Mouse (Mus musculus) cerebellum, adult 2 months (tissue): Measurements from ENCODE around the gene Kpnb1.

Source experiments
- CTCF ChIP-seq: fragments of 200-500 bp; IDR thresholded peaks from 2 replicates; pipeline ENCODE4 v1.5.1; 2011; ENCODE audit warnings: low read depth, mild to moderate bottlenecking, control low read depth, low read length, moderate library complexity, borderline replicate concordance; ENCODE audit not compliant: insufficient read depth
- POLR2A ChIP-seq: fragments of 200-500 bp; IDR thresholded peaks from 2 replicates; pipeline ENCODE4 v1.6.1; 2011; ENCODE audit warnings: low read length, control low read depth, borderline replicate concordance; ENCODE audit not compliant: insufficient read depth

DNA sequence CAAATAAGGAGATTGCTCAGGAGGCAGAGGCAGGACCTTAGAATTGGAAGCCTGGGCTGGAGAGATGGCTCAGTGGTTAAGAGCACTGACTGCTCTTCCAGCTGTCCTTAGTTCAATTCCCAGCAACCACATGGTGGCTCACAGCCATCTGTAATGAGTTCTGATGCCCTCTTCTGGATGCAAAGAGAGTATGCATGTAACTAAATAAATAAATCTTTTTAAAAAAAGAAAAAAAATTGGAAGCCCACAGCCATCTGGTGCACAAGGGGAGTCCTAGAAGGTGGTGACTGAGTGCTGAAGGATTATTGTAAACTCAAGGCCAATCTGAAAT lies 4.9 kb upstream of the Kpnb1 start:
- no peak for TF ChIP-seq CTCF
- TF ChIP-seq POLR2A: no peak
